Mouse (Mus musculus) midbrain, embryonic 13.5 days (tissue): ENCODE results near the gene Plpp2. TPM values are rescaled to one million over a fixed set of nuclear protein-coding genes. Genes with fewer than 3 reads are reported as not detected.

Experiments used
- ATAC-seq: fragments of 200-750 bp; cut with Nextera tagmentation; 2 replicates; pipeline ENCODE4 v1.8.0; 2017; ENCODE audit warnings: mild to moderate bottlenecking, moderate TSS enrichment, moderate library complexity
- H3K27ac ChIP-seq: fragments of 300-500 bp; sonication (generic); 2 replicates; pipeline ENCODE4 v1.5.1; 2015; ENCODE audit warnings: inconsistent platforms, mild to moderate bottlenecking, moderate library complexity
- H3K27me3 ChIP-seq: fragments of 300-500 bp; sonication (generic); 2 replicates; pipeline ENCODE4 v1.6.1; 2015; ENCODE audit warnings: mild to moderate bottlenecking, inconsistent platforms
- H3K36me3 ChIP-seq: fragments of 300-500 bp; sonication (generic); 2 replicates; pipeline ENCODE4 v1.6.1; 2015; ENCODE audit warnings: mild to moderate bottlenecking, inconsistent platforms
- H3K4me1 ChIP-seq: fragments of 300-500 bp; sonication (generic); replicated peaks from 2 replicates; pipeline ENCODE4 v1.6.1; 2015; ENCODE audit warnings: inconsistent platforms
- H3K4me2 ChIP-seq: fragments of 300-500 bp; sonication (generic); replicated peaks from 2 replicates; pipeline ENCODE4 v1.6.1; 2015; ENCODE audit warnings: moderate library complexity, mild to moderate bottlenecking, inconsistent platforms
- H3K4me3 ChIP-seq: fragments of 300-500 bp; sonication (generic); replicated peaks from 2 replicates; pipeline ENCODE4 v1.5.1; 2015; ENCODE audit warnings: mild to moderate bottlenecking, inconsistent platforms
- H3K9ac ChIP-seq: fragments of 300-500 bp; sonication (generic); replicated peaks from 2 replicates; pipeline ENCODE4 v1.6.1; 2015; ENCODE audit warnings: mild to moderate bottlenecking, inconsistent platforms
- H3K9me3 ChIP-seq: fragments of 300-500 bp; sonication (generic); 2 replicates; pipeline ENCODE4 v1.6.1; 2016; ENCODE audit warnings: mild to moderate bottlenecking, inconsistent platforms
- WGBS: fragments of 180-500 bp; shearing (Covaris S2); methylation state at CpG from one replicate; pipeline ENCODE4 v1.1.7; 2015; 5-methylcytosine and 5-hydroxymethylcytosine counted together
- polyA plus RNA-seq: library from polyadenylated mRNA; unstranded; fragments of >200 nt; fragmentation: Nextera tagmentation; extraction: Ambion mirVana; gene quantifications from 2 replicates; pipeline ENCODE4 v1.2.1, GENCODE M21; 2015

Plpp2 gene
- polyA plus RNA-seq, 1 experiment from 2014 or later, result 9.5 TPM

GRCm38 (mm10) chr10:79548546-79548945 lies 14.9 kb upstream of the Plpp2 start:
- Histone ChIP-seq H3K4me2 (no peak overlapping the region), H3K36me3 (peaks cover 72% of the 10 kb centered on the region), H3K9me3 (no peaks in the 10 kb centered on the region), H3K4me1 (peaks cover 17% of the 10 kb centered on the region), H3K27ac (no peak overlapping the region), H3K4me3 (no peak overlapping the region), H3K9ac (no peak overlapping the region), H3K27me3 (no peaks in the 10 kb centered on the region)
- 93% methylated on average over 5 of the region's 5 CpGs for WGBS
- ATAC-seq, result no peak

DNA sequence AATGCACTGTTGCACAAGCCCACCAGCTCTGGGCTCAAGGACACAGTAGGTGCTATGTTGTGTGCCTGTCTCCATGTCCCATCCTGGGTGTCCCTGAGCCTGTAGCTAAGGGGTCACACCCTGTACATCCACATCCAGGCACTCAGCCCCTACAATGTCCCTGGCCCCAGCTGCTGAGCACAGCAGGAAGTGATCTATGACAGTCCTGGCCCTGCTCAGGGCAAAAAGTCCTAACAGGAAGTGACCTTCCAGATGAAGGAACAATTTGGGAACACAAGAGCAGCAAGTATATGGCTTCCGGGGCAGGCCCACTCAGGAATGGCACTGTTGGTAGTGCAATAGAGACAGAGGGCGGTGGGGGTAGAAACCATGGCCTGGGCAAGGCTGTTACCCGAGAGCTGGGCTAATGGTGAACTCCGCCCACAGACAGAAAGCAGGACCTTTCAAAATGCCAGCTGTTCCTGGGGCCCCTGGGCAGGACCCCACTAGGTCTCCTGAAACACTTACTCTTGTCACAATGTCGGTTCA lies 13.6 kb upstream of the Plpp2 start:
- Histone ChIP-seq H3K27ac (no peak overlapping the region), H3K4me1 (peaks cover 4% of the 10 kb centered on the region), H3K9me3 (no peaks in the 10 kb centered on the region), H3K4me3 (no peak overlapping the region), H3K36me3 (peaks cover 86% of the 10 kb centered on the region), H3K4me2 (no peak overlapping the region), H3K27me3 (no peaks in the 10 kb centered on the region), H3K9ac (no peak overlapping the region)
- ATAC-seq, result no peak
- WGBS, result 90% methylated on average over 5 of the region's 5 CpGs

DNA sequence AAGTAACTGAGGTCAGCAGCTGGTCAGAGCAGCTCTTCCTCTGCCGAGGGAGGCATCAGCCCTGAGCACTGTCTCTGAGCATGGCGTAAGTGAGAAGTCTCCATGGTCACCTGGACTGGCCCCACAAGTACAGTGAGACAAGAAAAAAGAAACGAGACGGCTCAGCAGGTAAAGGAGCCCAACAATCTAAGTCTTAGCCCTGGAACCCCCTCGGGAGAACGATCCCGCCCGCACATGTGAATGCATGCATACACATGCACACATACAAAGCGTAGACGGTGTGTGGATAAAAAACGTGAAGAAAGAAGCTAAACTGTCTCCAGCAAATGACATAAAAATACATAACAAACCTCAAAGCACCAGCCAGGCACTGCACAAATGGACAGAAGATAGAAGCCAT lies 12.9 kb upstream of the Plpp2 start:
- H3K27me3 ChIP-seq, result no peaks in the 10 kb centered on the region
- H3K4me2 ChIP-seq, result no peak overlapping the region
- WGBS, result 96% methylated on average over 11 of the region's 11 CpGs
- 0 out of 2 replicates have a peak, but pooled peaks cover 2% of the 10 kb centered on the region for H3K4me1 ChIP-seq
- H3K9me3 ChIP-seq, result no peaks in the 10 kb centered on the region
- H3K9ac ChIP-seq, result no peak overlapping the region
- no peak overlapping the region for H3K4me3 ChIP-seq
- H3K36me3 ChIP-seq, result peaks cover 93% of the 10 kb centered on the region
- no peak for ATAC-seq
- H3K27ac ChIP-seq, result no peak overlapping the region

- no peak for ATAC-seq
- H3K27ac ChIP-seq, result no peak overlapping the region
- no peak overlapping the region for H3K4me3 ChIP-seq
- no peak overlapping the region for H3K4me2 ChIP-seq
- no peaks in the 10 kb centered on the region for H3K27me3 ChIP-seq
- H3K9ac ChIP-seq, result no peak overlapping the region
- H3K9me3 ChIP-seq, result no peaks in the 10 kb centered on the region
- H3K36me3 ChIP-seq, result peaks cover 99% of the 10 kb centered on the region
- WGBS, result 87% methylated on average over 12 of the region's 12 CpGs
- H3K4me1 ChIP-seq, result no peaks in the 10 kb centered on the region
These were observed 12.3 kb upstream of the Plpp2 start for GRCm38 (mm10) chr10:79545891-79546290.

DNA sequence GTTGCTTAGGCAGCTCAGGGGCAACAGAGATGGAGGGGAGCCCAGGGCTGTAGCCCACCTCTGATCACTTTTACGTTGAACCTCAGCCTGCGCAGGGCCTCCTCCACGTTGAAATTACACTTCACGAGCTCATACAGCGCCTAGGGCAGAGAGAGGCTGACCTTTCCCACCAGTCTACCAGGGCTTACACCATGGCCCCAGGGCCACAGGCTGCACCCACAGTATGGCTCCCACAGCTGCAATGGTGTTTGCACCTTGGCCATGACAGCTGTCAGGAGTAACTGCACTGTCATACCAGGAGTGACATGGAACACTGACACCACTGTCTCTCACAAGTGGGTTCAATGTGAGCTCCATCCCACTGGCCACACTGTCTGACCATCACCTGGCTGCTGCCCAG lies 11.0 kb upstream of the Plpp2 start:
- no peak overlapping the region for H3K27ac ChIP-seq
- WGBS, result 95% methylated on average over 5 of the region's 5 CpGs
- no peak overlapping the region for H3K9ac ChIP-seq
- no peak for ATAC-seq
- no peak overlapping the region for H3K4me3 ChIP-seq
- H3K9me3 ChIP-seq, result no peaks in the 10 kb centered on the region
- H3K36me3 ChIP-seq, result peaks cover 100% of the 10 kb centered on the region
- no peaks in the 10 kb centered on the region for H3K27me3 ChIP-seq
- H3K4me2 ChIP-seq, result no peak overlapping the region
- H3K4me1 ChIP-seq, result no peaks in the 10 kb centered on the region

DNA sequence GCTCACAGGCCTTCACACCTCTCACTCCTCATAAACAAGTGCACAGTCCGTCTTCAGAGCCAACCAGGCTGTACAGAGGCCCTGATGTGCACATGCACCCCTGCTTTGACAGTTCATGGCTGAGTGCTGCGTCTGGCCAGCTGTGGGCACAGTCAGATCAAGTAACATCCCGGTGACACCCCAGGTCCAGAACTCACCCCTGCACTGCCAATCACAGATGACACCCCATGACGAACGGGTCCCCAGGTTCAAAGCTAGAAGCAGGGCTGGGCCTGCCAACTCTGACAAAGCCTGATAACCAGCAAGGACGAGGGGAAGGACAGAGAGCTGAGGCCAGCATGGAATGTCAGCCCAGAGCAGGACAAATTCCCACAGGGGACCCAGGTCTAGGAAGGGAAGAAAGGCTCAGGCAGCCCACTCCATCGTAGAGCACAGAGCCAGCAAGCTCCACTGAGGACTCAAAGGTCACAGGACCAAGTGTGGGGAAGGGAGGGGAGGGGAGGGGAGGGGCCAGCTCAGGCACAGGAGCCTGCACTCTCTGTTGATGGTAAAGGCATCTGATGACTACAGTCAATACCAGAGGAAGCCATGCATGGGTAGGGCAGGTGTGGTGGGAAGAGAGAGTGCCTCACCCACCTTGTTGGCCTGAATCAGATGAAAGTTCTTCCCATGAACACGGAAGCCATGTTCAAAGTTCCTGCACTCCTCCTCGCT lies 10.4 kb upstream of the Plpp2 start:
- no peaks in the 10 kb centered on the region for H3K9me3 ChIP-seq
- H3K27ac ChIP-seq, result no peak overlapping the region
- H3K4me2 ChIP-seq, result no peak overlapping the region
- no peak overlapping the region for H3K4me3 ChIP-seq
- H3K9ac ChIP-seq, result no peak overlapping the region
- H3K36me3 ChIP-seq, result peaks cover 100% of the 10 kb centered on the region
- 90% methylated on average over 9 of the region's 9 CpGs for WGBS
- H3K4me1 ChIP-seq, result no peaks in the 10 kb centered on the region
- no peak for ATAC-seq
- H3K27me3 ChIP-seq, result no peaks in the 10 kb centered on the region

DNA sequence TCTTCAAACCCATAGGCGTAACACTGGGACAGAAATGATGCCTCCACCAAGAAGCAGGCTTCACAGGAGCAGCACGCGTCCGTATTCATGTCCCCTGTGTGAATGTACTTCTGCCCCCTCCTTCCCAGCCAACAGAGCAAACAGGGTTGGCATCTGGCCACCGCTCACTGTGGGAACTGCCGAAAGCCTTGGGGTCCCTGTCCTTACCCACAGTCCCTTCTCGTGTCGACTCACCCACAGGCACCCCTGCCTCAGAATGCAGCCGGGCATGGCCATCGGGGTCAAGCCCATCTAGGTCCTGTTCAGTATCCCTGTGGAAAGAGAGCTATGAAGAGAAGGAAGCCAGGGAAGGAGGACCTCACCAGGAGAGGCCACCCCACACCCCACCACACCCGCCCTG lies 8.6 kb upstream of the Plpp2 start:
- 96% methylated on average over 11 of the region's 11 CpGs for WGBS
- no peak for ATAC-seq
- Histone ChIP-seq H3K9me3 (no peaks in the 10 kb centered on the region), H3K27ac (no peak overlapping the region), H3K9ac (no peak overlapping the region), H3K4me1 (no peaks in the 10 kb centered on the region), H3K4me3 (no peak overlapping the region), H3K27me3 (no peaks in the 10 kb centered on the region), H3K4me2 (no peak overlapping the region), H3K36me3 (peaks cover 95% of the 10 kb centered on the region)

GRCm38 (mm10) chr10:79541522-79541921 lies 7.9 kb upstream of the Plpp2 start:
- Histone ChIP-seq H3K9me3 (no peaks in the 10 kb centered on the region), H3K27me3 (no peaks in the 10 kb centered on the region), H3K4me3 (no peak overlapping the region), H3K36me3 (peaks cover 88% of the 10 kb centered on the region), H3K9ac (no peak overlapping the region), H3K27ac (no peak overlapping the region), H3K4me1 (no peaks in the 10 kb centered on the region), H3K4me2 (no peak overlapping the region)
- ATAC-seq, result no peak
- WGBS, result 69% methylated on average over 15 of the region's 15 CpGs

DNA sequence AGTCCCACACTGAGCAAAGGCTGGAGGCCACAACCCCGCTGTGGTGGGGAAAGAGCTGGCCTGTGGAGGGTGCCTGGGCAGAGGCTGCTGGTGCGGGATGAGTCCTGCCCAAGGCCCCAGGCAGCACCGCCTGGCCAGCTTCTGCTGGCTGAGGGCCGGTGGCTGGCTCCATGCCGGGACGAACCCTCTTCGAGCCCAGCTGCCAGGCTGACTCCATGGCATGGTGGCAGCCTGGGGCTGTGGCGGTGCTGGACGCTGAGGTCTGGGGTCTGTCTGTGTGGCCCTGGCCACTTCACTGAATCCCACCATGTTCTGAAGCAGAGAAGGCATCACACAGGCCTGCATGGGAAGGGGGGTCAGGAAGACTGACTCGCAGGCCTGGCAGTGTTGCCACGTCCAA lies 7.2 kb upstream of the Plpp2 start:
- WGBS, result 93% methylated on average over 11 of the region's 11 CpGs
- H3K4me3 ChIP-seq, result no peak overlapping the region
- no peak for ATAC-seq
- peaks cover 80% of the 10 kb centered on the region for H3K36me3 ChIP-seq
- H3K9me3 ChIP-seq, result no peaks in the 10 kb centered on the region
- H3K4me1 ChIP-seq, result no peaks in the 10 kb centered on the region
- no peak overlapping the region for H3K4me2 ChIP-seq
- no peak overlapping the region for H3K27ac ChIP-seq
- H3K9ac ChIP-seq, result no peak overlapping the region
- H3K27me3 ChIP-seq, result no peaks in the 10 kb centered on the region

- WGBS, result 93% methylated on average over 16 of the region's 16 CpGs
- Histone ChIP-seq H3K4me3 (no peak overlapping the region), H3K27ac (no peak overlapping the region), H3K4me1 (no peaks in the 10 kb centered on the region), H3K27me3 (peaks cover 1% of the 10 kb centered on the region; the same call in 1 of the 2 replicates), H3K9me3 (no peaks in the 10 kb centered on the region), H3K36me3 (peaks cover 72% of the 10 kb centered on the region), H3K4me2 (no peak overlapping the region), H3K9ac (no peak overlapping the region)
- ATAC-seq, result no peak
These were observed 6.3 kb upstream of the Plpp2 start for GRCm38 (mm10) chr10:79539701-79540495.

DNA sequence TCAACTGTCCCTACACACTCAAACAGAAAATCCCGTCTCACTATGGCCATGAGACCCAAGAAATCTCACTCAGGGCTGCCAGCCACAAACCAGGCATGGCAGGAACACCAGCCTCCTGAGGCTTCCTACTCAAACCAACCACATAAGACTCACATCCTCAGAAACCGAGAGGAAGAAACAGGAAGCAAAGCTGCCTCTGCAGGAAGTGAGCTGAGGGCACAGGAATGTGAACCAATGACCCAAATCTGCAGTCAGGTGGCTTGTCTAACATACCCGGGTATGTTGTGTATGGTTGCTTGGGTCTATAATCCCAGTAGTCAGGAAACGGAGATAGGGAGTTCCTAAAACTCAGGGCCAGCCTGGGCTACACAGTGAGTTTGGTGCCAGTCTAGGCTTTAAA lies 5.3 kb upstream of the Plpp2 start:
- Histone ChIP-seq H3K4me2 (no peak overlapping the region), H3K36me3 (peaks cover 62% of the 10 kb centered on the region), H3K9me3 (no peaks in the 10 kb centered on the region), H3K27ac (no peak overlapping the region), H3K27me3 (peaks cover 11% of the 10 kb centered on the region; the same call in 1 of the 2 replicates), H3K4me1 (peaks cover 2% of the 10 kb centered on the region), H3K4me3 (no peak overlapping the region), H3K9ac (no peak overlapping the region)
- 84% methylated on average over 4 of the region's 4 CpGs for WGBS
- ATAC-seq, result no peak

DNA sequence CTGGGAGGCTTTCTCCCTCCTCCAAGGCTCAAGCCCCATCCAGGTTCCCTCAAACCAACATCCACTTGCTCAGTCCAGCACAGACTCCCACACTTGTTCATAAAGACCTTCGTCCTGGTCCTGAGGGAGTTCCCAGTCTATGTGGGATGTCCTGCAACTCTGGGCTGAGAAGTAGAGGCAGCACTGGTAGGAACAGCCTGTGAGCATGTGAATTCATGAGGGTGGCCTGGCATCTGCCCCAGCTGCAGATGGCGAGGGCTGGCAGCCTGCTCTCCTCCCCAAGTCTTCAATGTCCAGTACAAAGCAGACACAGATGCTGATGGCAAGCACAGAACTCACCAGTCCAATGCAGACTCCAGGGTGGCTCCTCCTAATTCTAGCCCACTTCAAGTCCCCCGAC lies 4.7 kb upstream of the Plpp2 start:
- Histone ChIP-seq H3K4me2 (no peak overlapping the region), H3K27me3 (peaks cover 12% of the 10 kb centered on the region; the same call in 1 of the 2 replicates), H3K4me1 (peaks cover 7% of the 10 kb centered on the region), H3K9me3 (no peaks in the 10 kb centered on the region), H3K27ac (no peak overlapping the region), H3K36me3 (peaks cover 56% of the 10 kb centered on the region), H3K9ac (no peak overlapping the region), H3K4me3 (no peak overlapping the region)
- 92% methylated on average over 3 of the region's 3 CpGs for WGBS
- ATAC-seq, result no peak
